Mouse (Mus musculus) megakaryocyte, embryonic 14.5 days (primary cell): Measurements from ENCODE around the gene Ctf2.

Source experiments
- FLI1 ChIP-seq: IDR thresholded peaks from 2 replicates; pipeline ENCODE4 v1.6.1; 2012; ENCODE audit warnings: low read length, inconsistent platforms, mixed read lengths
- GATA1 ChIP-seq: IDR thresholded peaks from 3 replicates; pipeline ENCODE4 v1.6.1; 2012; ENCODE audit warnings: mixed read lengths, low read length, inconsistent platforms, borderline replicate concordance

- TF ChIP-seq GATA1 (no peak), FLI1 (no peak)
Observed at GRCm38 (mm10) chr7:127686740-127687449, 45.1 kb downstream of the Ctf2 start.
